Comparison of ENCODE assay signal across 33 mouse cellular contexts in genomic region chr1:176352706-176353105, GRCm38 (mm10).
"Had no signal": no experiment of that assay in that cellular context is flagged by ENCODE, and none has a peak within 500 bp of the region (broad histone marks: within the 10 kb centered on the region; RNA-seq: fewer than 3 reads in every experiment).

No protein-coding gene starts in this region.

- H3K4me3 ChIP-seq: limb, embryonic 10.5 days; limb, embryonic 12.5 days; limb, embryonic 13.5 days; limb, embryonic 15.5 days; liver, embryonic 12.5 days; liver, embryonic 13.5 days; liver, embryonic 15.5 days; lung, embryonic 15.5 days; megakaryocyte, embryonic 14.5 days; midbrain, embryonic 10.5 days; midbrain, embryonic 12.5 days; midbrain, embryonic 13.5 days; midbrain, embryonic 15.5 days; myocyte; neural tube, embryonic 12.5 days; neural tube, embryonic 13.5 days had no signal

- H3K4me1 ChIP-seq: limb, embryonic 10.5 days; limb, embryonic 12.5 days; limb, embryonic 13.5 days; limb, embryonic 15.5 days; liver, embryonic 12.5 days; liver, embryonic 13.5 days; liver, embryonic 15.5 days; lung, embryonic 15.5 days had no signal

- ATAC-seq: liver, embryonic 12.5 days; liver, postnatal 0 days; lung, postnatal 0 days; midbrain, embryonic 13.5 days; midbrain, embryonic 15.5 days; midbrain, embryonic 16.5 days had no signal

- H3K36me3 ChIP-seq: limb, embryonic 10.5 days; limb, embryonic 12.5 days; limb, embryonic 13.5 days; limb, embryonic 15.5 days; liver, embryonic 12.5 days; liver, embryonic 13.5 days; liver, embryonic 15.5 days; lung, embryonic 15.5 days; midbrain, embryonic 10.5 days; midbrain, embryonic 12.5 days; midbrain, embryonic 13.5 days; midbrain, embryonic 15.5 days; neural tube, embryonic 12.5 days; neural tube, embryonic 13.5 days had no signal

- H3K27me3 ChIP-seq: limb, embryonic 13.5 days; limb, embryonic 15.5 days; liver, embryonic 12.5 days; liver, embryonic 13.5 days; liver, embryonic 15.5 days; lung, embryonic 15.5 days; megakaryocyte, embryonic 14.5 days; midbrain, embryonic 12.5 days; midbrain, embryonic 13.5 days; midbrain, embryonic 15.5 days; neural tube, embryonic 12.5 days; neural tube, embryonic 13.5 days had no signal

- H3K27ac ChIP-seq: limb, embryonic 10.5 days; limb, embryonic 12.5 days; limb, embryonic 13.5 days; limb, embryonic 15.5 days; liver, embryonic 12.5 days; liver, embryonic 13.5 days; liver, embryonic 14.5 days; liver, embryonic 15.5 days; lung, embryonic 15.5 days; macrophage; midbrain, embryonic 10.5 days; midbrain, embryonic 12.5 days; midbrain, embryonic 13.5 days; midbrain, embryonic 15.5 days; neural tube, embryonic 12.5 days; neural tube, embryonic 13.5 days had no signal

- H3K4me2 ChIP-seq: limb, embryonic 12.5 days; limb, embryonic 13.5 days; limb, embryonic 15.5 days; liver, embryonic 11.5 days; liver, embryonic 12.5 days; liver, embryonic 13.5 days; liver, embryonic 15.5 days; lung, embryonic 14.5 days; lung, embryonic 15.5 days; midbrain, embryonic 11.5 days; midbrain, embryonic 12.5 days; midbrain, embryonic 13.5 days; midbrain, embryonic 15.5 days; neural tube, embryonic 12.5 days; neural tube, embryonic 13.5 days had no signal

- H3K9me3 ChIP-seq: limb, embryonic 10.5 days; limb, embryonic 12.5 days; limb, embryonic 13.5 days; limb, embryonic 15.5 days; liver, embryonic 12.5 days; liver, embryonic 13.5 days; liver, embryonic 15.5 days; lung, embryonic 15.5 days; midbrain, embryonic 10.5 days; midbrain, embryonic 12.5 days; midbrain, embryonic 13.5 days; midbrain, embryonic 15.5 days; neural tube, embryonic 12.5 days; neural tube, embryonic 13.5 days had no signal

- DNase-seq: left cerebral cortex, postnatal 4 days; liver; liver, embryonic 13.5 days; liver, postnatal 0 days; lung, adult 18-20 months; lung, adult 2 months; lung, embryonic 14.5 days; lung, postnatal 10 days; lung, postnatal 14 days; lung, postnatal 36 days; lung, postnatal 4 days; midbrain, embryonic 14.5 days had no signal

- H3K9ac ChIP-seq: limb, embryonic 12.5 days; limb, embryonic 13.5 days; limb, embryonic 15.5 days; liver, embryonic 12.5 days; liver, embryonic 13.5 days; liver, embryonic 14.5 days; liver, embryonic 15.5 days; liver, postnatal 0 days; lung, embryonic 14.5 days; lung, embryonic 15.5 days; midbrain, embryonic 12.5 days; midbrain, embryonic 13.5 days; midbrain, embryonic 15.5 days; neural tube, embryonic 12.5 days; neural tube, embryonic 13.5 days had no signal
